Mouse (Mus musculus) MEL (cell line): ENCODE measurements around the gene Fbxo2. TPM values are rescaled to one million over a fixed set of nuclear protein-coding genes. Genes with fewer than 3 reads are reported as not detected.

Source experiments
- DNase-seq: peaks from one replicate; pipeline ENCODE4 v3.0.0; 2011; ENCODE audit warnings: low read depth, low spot score
- H3K27ac ChIP-seq: 2 replicates; pipeline ENCODE4 v1.5.1; 2012; ENCODE audit warnings: low read depth, mild to moderate bottlenecking, control low read depth, low read length, moderate library complexity; ENCODE audit not compliant: control insufficient read depth
- H3K27me3 ChIP-seq, 2 experiments: fragments of 150-350 bp in 1 of 2; sonication (generic) in 1 of 2; 2 replicates each; pipeline ENCODE4 v1.6.1; 2012; ENCODE audit warnings: low read length in 2 of 2, mild to moderate bottlenecking in 2 of 2, improper control_type of control experiment in 1 of 2, moderate library complexity in 1 of 2; ENCODE audit not compliant: insufficient read depth in 2 of 2, control insufficient read depth in 1 of 2
- H3K36me3 ChIP-seq, 2 experiments: 2 replicates each; pipeline ENCODE4 v1.6.1; 2012 to 2014; ENCODE audit warnings: low read length in 2 of 2, improper control_type of control experiment in 1 of 2, inconsistent platforms in 1 of 2, mild to moderate bottlenecking in 1 of 2; ENCODE audit not compliant: insufficient read depth in 2 of 2, control insufficient read depth in 1 of 2
- H3K4me1 ChIP-seq, 2 experiments: fragments of 150-350 bp in 1 of 2; sonication (generic) in 1 of 2; 2 replicates each; pipeline ENCODE4 v1.6.1; 2012; ENCODE audit warnings: low read length in 2 of 2, improper control_type of control experiment in 1 of 2, mild to moderate bottlenecking in 1 of 2; ENCODE audit not compliant: insufficient read depth in 2 of 2, control insufficient read depth in 1 of 2
- H3K4me3 ChIP-seq, 2 experiments: fragments of 150-350 bp in 1 of 2; sonication (generic) in 1 of 2; 2 replicates each; pipeline ENCODE4 v1.5.1; 2012; ENCODE audit warnings: low read depth in 2 of 2, low read length in 2 of 2, mild to moderate bottlenecking in 2 of 2, moderate library complexity in 2 of 2, control low read depth in 1 of 2, improper control_type of control experiment in 1 of 2; ENCODE audit not compliant: control insufficient read depth in 1 of 2, insufficient read depth in 1 of 2
- H3K79me2 ChIP-seq: 2 replicates; pipeline ENCODE4 v1.6.1; 2012; ENCODE audit warnings: mild to moderate bottlenecking, low read length, moderate library complexity; ENCODE audit not compliant: control insufficient read depth, poor library complexity, insufficient read depth
- H3K9ac ChIP-seq: 2 replicates; pipeline ENCODE4 v1.6.1; 2012; ENCODE audit warnings: low read depth, mild to moderate bottlenecking, control low read depth, low read length, moderate library complexity; ENCODE audit not compliant: control insufficient read depth, poor library complexity, severe bottlenecking
- H3K9me3 ChIP-seq: fragments of 150-350 bp; sonication (generic); replicated peaks from 2 replicates; pipeline ENCODE4 v1.6.1; 2012; ENCODE audit warnings: mild to moderate bottlenecking, low read length, improper control_type of control experiment, moderate library complexity; ENCODE audit not compliant: insufficient read depth
- BHLHE40 ChIP-seq: IDR thresholded peaks from 2 replicates; pipeline ENCODE4 v1.6.1; 2012; ENCODE audit warnings: low read depth, mild to moderate bottlenecking, inconsistent platforms, low read length, improper control_type of control experiment, borderline replicate concordance
- CHD2 ChIP-seq: IDR thresholded peaks from 2 replicates; pipeline ENCODE4 v1.6.1; 2011; ENCODE audit warnings: low read length, improper control_type of control experiment
- CTCF ChIP-seq, 3 experiments: IDR thresholded peaks in 2 of 3; conservative IDR thresholded peaks in 1 of 3; 2 replicates each; pipeline ENCODE4 v1.5.1; 2011 to 2012; ENCODE audit warnings: low read length in 3 of 3, low read depth in 2 of 3, mild to moderate bottlenecking in 2 of 3, improper control_type of control experiment in 1 of 3, inconsistent platforms in 1 of 3, mixed read lengths in 1 of 3, moderate library complexity in 1 of 3; ENCODE audit not compliant: control insufficient read depth in 1 of 3, insufficient read depth in 1 of 3, poor library complexity in 1 of 3, severe bottlenecking in 1 of 3
- E2F4 ChIP-seq: IDR thresholded peaks from 2 replicates; pipeline ENCODE4 v1.6.1; 2011; ENCODE audit warnings: low read depth, low read length, improper control_type of control experiment, borderline replicate concordance
- GABPA ChIP-seq: IDR thresholded peaks from 2 replicates; pipeline ENCODE4 v1.6.1; 2012; ENCODE audit warnings: low read depth, mild to moderate bottlenecking, inconsistent platforms, low read length, improper control_type of control experiment, moderate library complexity
- HCFC1 ChIP-seq: IDR thresholded peaks from 2 replicates; pipeline ENCODE4 v1.6.1; 2012; ENCODE audit warnings: low read depth, mild to moderate bottlenecking, inconsistent platforms, low read length, improper control_type of control experiment, moderate library complexity
- JUND ChIP-seq: IDR thresholded peaks from 2 replicates; pipeline ENCODE4 v1.6.1; 2011; ENCODE audit warnings: low read depth, mild to moderate bottlenecking, improper control_type of control experiment, low read length
- MAFK ChIP-seq: IDR thresholded peaks from 2 replicates; pipeline ENCODE4 v1.6.1; 2011; ENCODE audit warnings: low read depth, mild to moderate bottlenecking, low read length, improper control_type of control experiment, borderline replicate concordance
- MAX ChIP-seq: IDR thresholded peaks from 2 replicates; pipeline ENCODE4 v1.6.1; 2011; ENCODE audit warnings: low read length, improper control_type of control experiment
- MXI1 ChIP-seq: IDR thresholded peaks from 2 replicates; pipeline ENCODE4 v1.6.1; 2011; ENCODE audit warnings: mild to moderate bottlenecking, low read depth, low read length, improper control_type of control experiment
- MYC ChIP-seq: IDR thresholded peaks from 2 replicates; pipeline ENCODE4 v1.6.1; 2011; ENCODE audit warnings: low read depth, mild to moderate bottlenecking, low read length, improper control_type of control experiment, moderate library complexity
- POLR2A ChIP-seq, 2 experiments: IDR thresholded peaks; 2 replicates each; pipeline ENCODE4 v1.6.1; 2011 to 2012; ENCODE audit warnings: low read length in 2 of 2, mild to moderate bottlenecking in 2 of 2, control low read depth in 1 of 2, improper control_type of control experiment in 1 of 2, low read depth in 1 of 2, moderate library complexity in 1 of 2; ENCODE audit not compliant: control insufficient read depth in 1 of 2, insufficient read depth in 1 of 2, poor library complexity in 1 of 2
- POLR2AphosphoS2 ChIP-seq: IDR thresholded peaks from 2 replicates; pipeline ENCODE4 v1.6.1; 2011; ENCODE audit warnings: low read length, improper control_type of control experiment
- POLR2AphosphoS5 ChIP-seq: IDR thresholded peaks from 2 replicates; pipeline ENCODE4 v1.6.1; 2012; ENCODE audit warnings: low read depth, borderline replicate concordance, mild to moderate bottlenecking, inconsistent platforms, low read length, moderate library complexity, mixed read lengths
- RAD21 ChIP-seq: IDR thresholded peaks from 2 replicates; pipeline ENCODE4 v1.6.1; 2011; ENCODE audit warnings: mild to moderate bottlenecking, low read depth, low read length, improper control_type of control experiment
- SIN3A ChIP-seq: IDR thresholded peaks from 2 replicates; pipeline ENCODE4 v1.6.1; 2012; ENCODE audit warnings: low read length, improper control_type of control experiment, inconsistent platforms
- SMC3 ChIP-seq: IDR thresholded peaks from 2 replicates; pipeline ENCODE4 v1.6.1; 2011; ENCODE audit warnings: low read depth, low read length, improper control_type of control experiment
- TAL1 ChIP-seq: IDR thresholded peaks from 2 replicates; pipeline ENCODE4 v1.6.1; 2012; ENCODE audit warnings: mild to moderate bottlenecking, inconsistent platforms, low read length, moderate library complexity, mixed read lengths
- TCF12 ChIP-seq: IDR thresholded peaks from 2 replicates; pipeline ENCODE4 v1.6.1; 2014; ENCODE audit warnings: low read depth, mild to moderate bottlenecking, inconsistent platforms, low read length, improper control_type of control experiment, moderate library complexity
- UBTF ChIP-seq: IDR thresholded peaks from 2 replicates; pipeline ENCODE4 v1.6.1; 2012; ENCODE audit warnings: low read depth, mild to moderate bottlenecking, inconsistent platforms, low read length, improper control_type of control experiment, moderate library complexity, borderline replicate concordance; ENCODE audit not compliant: insufficient read depth
- USF1 ChIP-seq: IDR thresholded peaks from 2 replicates; pipeline ENCODE4 v1.6.1; 2014; ENCODE audit warnings: low read depth, mild to moderate bottlenecking, inconsistent platforms, low read length, improper control_type of control experiment, moderate library complexity
- ZC3H11A ChIP-seq: IDR thresholded peaks from 2 replicates; pipeline ENCODE4 v1.6.1; 2012; ENCODE audit warnings: low read depth, mild to moderate bottlenecking, inconsistent platforms, low read length, improper control_type of control experiment
- ZKSCAN1 ChIP-seq: IDR thresholded peaks from 2 replicates; pipeline ENCODE4 v1.6.1; 2012; ENCODE audit warnings: low read depth, mild to moderate bottlenecking, inconsistent platforms, low read length, improper control_type of control experiment, moderate library complexity
- ZMIZ1 ChIP-seq: IDR thresholded peaks from 2 replicates; pipeline ENCODE4 v1.6.1; 2012; ENCODE audit warnings: low read depth, mild to moderate bottlenecking, inconsistent platforms, low read length, improper control_type of control experiment, moderate library complexity
- ZNF384 ChIP-seq: IDR thresholded peaks from 2 replicates; pipeline ENCODE4 v1.6.1; 2012; ENCODE audit warnings: low read depth, mild to moderate bottlenecking, inconsistent platforms, low read length, improper control_type of control experiment
- polyA plus RNA-seq, 2 experiments: library from polyadenylated mRNA; stranded (reverse) in 1 of 2; unstranded in 1 of 2; fragments of >175 nt in 1 of 2; fragments of >200 nt in 1 of 2; gene quantifications; 2 replicates each; pipeline versions ENCODE4 v1.2.1 to v1.2.4; 2012; ENCODE audit warnings: low replicate concordance in 2 of 2, low read depth in 1 of 2; ENCODE audit not compliant: insufficient read length in 2 of 2, insufficient read depth in 1 of 2, missing spikeins in 1 of 2
- total RNA-seq: library from RNA; depleted of rRNA; stranded (reverse); fragments of 300-350 nt; gene quantifications from 2 replicates; pipeline ENCODE4 v1.2.3, GENCODE M21; 2012

The Fbxo2 gene
- total and polyA plus RNA-seq, 3 experiments = 0.35 to 2.7 TPM; not detected in 1

DNA sequence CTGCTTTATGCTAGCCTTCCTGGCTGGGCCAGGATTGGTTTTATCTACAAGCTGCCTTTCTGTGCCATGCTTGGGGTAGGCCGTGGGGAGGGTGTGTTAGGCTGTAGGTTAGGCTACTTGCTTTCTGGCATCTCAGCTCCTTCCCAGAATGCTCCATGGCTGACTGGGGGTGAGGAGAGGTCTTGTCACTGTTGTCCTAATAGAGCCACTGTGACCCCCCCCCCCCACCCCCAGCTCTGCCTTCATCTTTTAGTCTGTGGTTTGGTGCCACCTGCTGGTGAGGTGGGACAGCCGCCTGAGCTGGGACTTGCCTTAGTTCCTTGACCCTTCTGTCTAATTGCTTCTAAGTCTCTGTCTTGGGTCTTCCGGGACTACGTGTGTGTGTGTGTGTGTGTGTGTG lies 6.6 kb downstream of the Fbxo2 start:
- H3K9me3 ChIP-seq = no peaks in the 10 kb centered on the region
- H3K27ac ChIP-seq = no peak overlapping the region
- H3K36me3 ChIP-seq = no peaks in the 10 kb centered on the region
- H3K4me3 ChIP-seq = no peak overlapping the region
- no peak overlapping the region for H3K9ac ChIP-seq
- no peaks in the 10 kb centered on the region; a peak in 2 of 4 replicates for H3K4me1 ChIP-seq
- no peaks in the 10 kb centered on the region for H3K27me3 ChIP-seq
- no peaks in the 10 kb centered on the region for H3K79me2 ChIP-seq
- peak; percentile 61 for DNase-seq
- TF ChIP-seq SMC3 (peak; percentile 74), POLR2AphosphoS2 (no peak), POLR2A (IDR thresholded peaks at IDR 0.05; ENCODE audit: control insufficient read depth in 1 of 2, insufficient read depth in 1 of 2, low read depth in 1 of 2, low read length in 2 of 2, poor library complexity in 1 of 2) (no peak), CTCF (IDR thresholded peaks at IDR 0.05 in 2 of 3, conservative IDR thresholded peaks at IDR 0.05 in 1 of 3; ENCODE audit: control insufficient read depth in 1 of 3, insufficient read depth in 1 of 3, low read depth in 2 of 3, low read length in 3 of 3, poor library complexity in 1 of 3, severe bottlenecking in 1 of 3) (peak in 2 of 3 experiments; percentile 70 to 78; a peak in 5 of 6 replicates), MXI1 (no peak), CHD2 (no peak), JUND (no peak), MAX (no peak), HCFC1 (no peak), GABPA (no peak), RAD21 (peak; percentile 57), BHLHE40 (no peak), TCF12 (no peak), ZKSCAN1 (no peak), ZMIZ1 (no peak), POLR2AphosphoS5 (no peak), ZC3H11A (0 out of 2 replicates have a peak, but pooled peaks have one; percentile 22), USF1 (no peak)

DNA sequence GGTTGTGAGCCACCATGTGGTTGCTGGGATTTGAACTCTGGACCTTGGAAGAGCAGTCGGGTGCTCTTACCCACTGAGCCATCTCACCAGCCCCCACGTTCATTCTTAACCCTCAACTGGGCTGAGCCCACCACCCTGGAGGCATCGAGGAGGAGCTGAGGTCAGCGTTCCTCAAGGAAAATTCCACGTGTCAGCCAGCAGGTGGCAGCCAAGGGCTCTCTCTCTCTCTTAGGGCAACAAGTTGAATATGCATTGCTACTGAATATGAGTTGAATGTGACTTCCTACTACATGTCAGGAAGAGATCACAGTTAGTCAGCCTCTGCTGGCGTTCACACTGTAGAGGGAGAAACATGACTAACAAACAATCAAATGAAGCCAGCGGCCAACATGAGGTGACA lies 7.9 kb downstream of the Fbxo2 start:
- TF ChIP-seq TAL1 (no peak), ZNF384 (0 out of 2 replicates have a peak, but pooled peaks have one; percentile 12), SMC3 (peak; percentile 75), MXI1 (no peak), RAD21 (peak; percentile 66), CTCF (IDR thresholded peaks at IDR 0.05 in 2 of 3, conservative IDR thresholded peaks at IDR 0.05 in 1 of 3; ENCODE audit: control insufficient read depth in 1 of 3, insufficient read depth in 1 of 3, low read depth in 2 of 3, low read length in 3 of 3, poor library complexity in 1 of 3, severe bottlenecking in 1 of 3) (peak; percentile 67 to 79 (median 74); a peak in 5 of 6 replicates), ZC3H11A (peak; percentile 51), POLR2AphosphoS5 (no peak), UBTF (no peak), ZKSCAN1 (no peak), JUND (0 out of 2 replicates have a peak, but pooled peaks have one; percentile 21), SIN3A (0 out of 2 replicates have a peak, but pooled peaks have one; percentile 34), E2F4 (no peak), TCF12 (no peak), HCFC1 (no peak), POLR2AphosphoS2 (no peak), MYC (0 out of 2 replicates have a peak, but pooled peaks have one; percentile 63), MAFK (peak; percentile 67), MAX (peak; percentile 83)
- Histone ChIP-seq H3K9ac (no peak overlapping the region), H3K36me3 (no peaks in the 10 kb centered on the region), H3K27me3 (no peaks in the 10 kb centered on the region), H3K27ac (no peak overlapping the region), H3K4me1 (no peaks in the 10 kb centered on the region; a peak in 2 of 4 replicates), H3K9me3 (no peaks in the 10 kb centered on the region), H3K4me3 (no peak overlapping the region), H3K79me2 (no peaks in the 10 kb centered on the region)
- peak; percentile 78 for DNase-seq
